Mouse (Mus musculus) heart, embryonic 12.5 days (tissue): ENCODE measurements around the gene Chst5. TPM values are rescaled to one million over a fixed set of nuclear protein-coding genes. Genes with fewer than 3 reads are reported as not detected.
A peak's percentile ranks its signal among the peaks of the same experiment; 100 is the strongest.
"Not testable (repeated sequence)": the region's sequence is repeated elsewhere in the genome, so short reads cannot be mapped to it uniquely, and the experiment has no call there.

ENCODE experiments used
- ATAC-seq: fragments of 200-750 bp; cut with Nextera tagmentation; 2 replicates; pipeline ENCODE4 v1.8.0; 2017; ENCODE audit warnings: moderate TSS enrichment, moderate library complexity; ENCODE audit not compliant: insufficient number of reproducible peaks, low FRiP score
- H3K27ac ChIP-seq: fragments of 300-500 bp; sonication (generic); 2 replicates; pipeline ENCODE4 v1.5.1; 2016; ENCODE audit warnings: mild to moderate bottlenecking, moderate library complexity; ENCODE audit not compliant: poor library complexity, severe bottlenecking
- H3K27me3 ChIP-seq: fragments of 300-500 bp; sonication (generic); replicated peaks from 2 replicates; pipeline ENCODE4 v1.6.1; 2016; ENCODE audit warnings: mild to moderate bottlenecking, moderate library complexity
- H3K36me3 ChIP-seq: fragments of 300-500 bp; sonication (generic); 2 replicates; pipeline ENCODE4 v1.6.1; 2016; ENCODE audit warnings: mild to moderate bottlenecking, moderate library complexity
- H3K4me1 ChIP-seq: fragments of 300-500 bp; sonication (generic); replicated peaks from 2 replicates; pipeline ENCODE4 v1.6.1; 2016; ENCODE audit warnings: mild to moderate bottlenecking
- H3K4me2 ChIP-seq: fragments of 300-500 bp; sonication (generic); 2 replicates; pipeline ENCODE4 v1.6.1; 2016; ENCODE audit warnings: mild to moderate bottlenecking, moderate library complexity
- H3K4me3 ChIP-seq: fragments of 300-500 bp; sonication (generic); 2 replicates; pipeline ENCODE4 v1.5.1; 2016; ENCODE audit warnings: mild to moderate bottlenecking
- H3K9ac ChIP-seq: fragments of 300-500 bp; sonication (generic); 2 replicates; pipeline ENCODE4 v1.6.1; 2016; ENCODE audit warnings: mild to moderate bottlenecking, moderate library complexity
- H3K9me3 ChIP-seq: fragments of 300-500 bp; sonication (generic); replicated peaks from 2 replicates; pipeline ENCODE4 v1.6.1; 2016; ENCODE audit warnings: mild to moderate bottlenecking, moderate library complexity
- WGBS: fragments of 180-500 bp; shearing (Covaris S2); methylation state at CpG from one replicate; pipeline ENCODE4 v1.1.7; 2016; 5-methylcytosine and 5-hydroxymethylcytosine counted together
- polyA plus RNA-seq: library from polyadenylated mRNA; unstranded; fragments of >200 nt; fragmentation: Nextera tagmentation; extraction: Ambion mirVana; gene quantifications from 2 replicates; pipeline ENCODE4 v1.2.1, GENCODE M21; 2016

The Chst5 gene
- polyA plus RNA-seq, 1 experiment from 2014 or later = 0.45 TPM

- peak; percentile 98 for ATAC-seq
- H3K4me1 ChIP-seq = peaks cover 16% of the 10 kb centered on the region
- H3K9me3 ChIP-seq = no peaks in the 10 kb centered on the region
- H3K27ac ChIP-seq = peak within 1 kb of the TSS; percentile 83
- WGBS = under 1% methylated on average over 65 of the region's 65 CpGs
- no peaks in the 10 kb centered on the region for H3K27me3 ChIP-seq
- peak within 1 kb of the TSS; percentile 95 for H3K9ac ChIP-seq
- peaks cover 22% of the 10 kb centered on the region for H3K36me3 ChIP-seq
- peak within 1 kb of the TSS; percentile 87 for H3K4me2 ChIP-seq
- H3K4me3 ChIP-seq = peak within 1 kb of the TSS; percentile 93
Measured at GRCm38 (mm10) chr8:111940171-111941100, 30.2 kb upstream of the Chst5 start, which contains the start of gene Gabarapl2. Gabarapl2 (plus strand) TSS chr8:111940703.

- Histone ChIP-seq H3K4me3 (peak overlapping the region; percentile 93), H3K36me3 (peaks cover 16% of the 10 kb centered on the region), H3K27me3 (no peaks in the 10 kb centered on the region), H3K4me1 (peaks cover 16% of the 10 kb centered on the region), H3K9ac (peak overlapping the region; percentile 52), H3K4me2 (peak overlapping the region; percentile 87), H3K27ac (peak overlapping the region; percentile 83), H3K9me3 (no peaks in the 10 kb centered on the region)
- 6% methylated on average over 10 of the region's 10 CpGs for WGBS
- peak; percentile 89 for ATAC-seq
Measured at GRCm38 (mm10) chr8:111939516-111940142, 29.4 kb upstream of the Chst5 start.

- not testable (repeated sequence) for ATAC-seq, H3K36me3 ChIP-seq, H3K27me3 ChIP-seq, H3K9ac ChIP-seq, H3K4me2 ChIP-seq, H3K4me3 ChIP-seq, H3K27ac ChIP-seq, H3K9me3 ChIP-seq
- 77% methylated on average over 9 of the region's 9 CpGs for WGBS
- H3K4me1 ChIP-seq = peaks cover 16% of the 10 kb centered on the region
Measured at GRCm38 (mm10) chr8:111938076-111938985, 28.1 kb upstream of the Chst5 start.

GRCm38 (mm10) chr8:111937184-111937583 lies 26.9 kb upstream of the Chst5 start:
- Histone ChIP-seq H3K9me3 (no peaks in the 10 kb centered on the region), H3K27me3 (no peaks in the 10 kb centered on the region), H3K4me3 (no peak overlapping the region), H3K4me2 (no peak overlapping the region), H3K9ac (no peak overlapping the region), H3K36me3 (no peaks in the 10 kb centered on the region), H3K27ac (no peak overlapping the region), H3K4me1 (peaks cover 23% of the 10 kb centered on the region)
- WGBS = 70% methylated on average over 3 of the region's 3 CpGs
- ATAC-seq = no peak

- Histone ChIP-seq H3K36me3 (no peaks in the 10 kb centered on the region), H3K27ac (no peak overlapping the region), H3K27me3 (no peaks in the 10 kb centered on the region), H3K4me3 (no peak overlapping the region), H3K4me1 (peaks cover 8% of the 10 kb centered on the region; the same call in 1 of the 2 replicates), H3K4me2 (peak overlapping the region; percentile 93; the same call in 1 of the 2 replicates), H3K9me3 (no peaks in the 10 kb centered on the region), H3K9ac (no peak overlapping the region)
- 77% methylated on average over 2 of the region's 2 CpGs for WGBS
- no peak for ATAC-seq
Measured at GRCm38 (mm10) chr8:111934201-111934600, 24.0 kb upstream of the Chst5 start.

- Histone ChIP-seq H3K27ac (peak within 1 kb of the TSS; percentile 34), H3K27me3 (no peaks in the 10 kb centered on the region), H3K4me2 (peak within 1 kb of the TSS; percentile 93), H3K9me3 (no peaks in the 10 kb centered on the region), H3K9ac (peak within 1 kb of the TSS; percentile 78), H3K4me3 (peak within 1 kb of the TSS; percentile 75), H3K36me3 (no peaks in the 10 kb centered on the region), H3K4me1 (peaks cover 8% of the 10 kb centered on the region; the same call in 1 of the 2 replicates)
- WGBS = under 1% methylated on average over 53 of the region's 53 CpGs
- ATAC-seq = peak; percentile 98
Measured at GRCm38 (mm10) chr8:111933348-111934076, 23.3 kb upstream of the Chst5 start, which contains the start of gene Tmem231. Tmem231 (minus strand) TSS chr8:111933881.

- WGBS = 31% methylated on average over 19 of the region's 19 CpGs
- Histone ChIP-seq H3K4me3 (peak overlapping the region; percentile 75), H3K4me2 (peak overlapping the region; percentile 93), H3K9me3 (no peaks in the 10 kb centered on the region), H3K36me3 (no peaks in the 10 kb centered on the region), H3K4me1 (peaks cover 8% of the 10 kb centered on the region; the same call in 1 of the 2 replicates), H3K9ac (peak overlapping the region; percentile 78), H3K27me3 (no peaks in the 10 kb centered on the region), H3K27ac (no peak overlapping the region)
- ATAC-seq = no peak
Measured at GRCm38 (mm10) chr8:111932580-111933336, 22.5 kb upstream of the Chst5 start.

GRCm38 (mm10) chr8:111931721-111932120 lies 21.5 kb upstream of the Chst5 start:
- no peaks in the 10 kb centered on the region for H3K36me3 ChIP-seq
- peaks cover 8% of the 10 kb centered on the region; the same call in 1 of the 2 replicates for H3K4me1 ChIP-seq
- no peaks in the 10 kb centered on the region for H3K27me3 ChIP-seq
- H3K9me3 ChIP-seq = no peaks in the 10 kb centered on the region
- H3K9ac ChIP-seq = no peak overlapping the region
- H3K4me3 ChIP-seq = no peak overlapping the region
- no peak for ATAC-seq
- 83% methylated on average over 16 of the region's 16 CpGs for WGBS
- no peak overlapping the region for H3K4me2 ChIP-seq
- no peak overlapping the region for H3K27ac ChIP-seq

- H3K27ac ChIP-seq = 0 out of 2 replicates have a peak overlapping the region, but pooled peaks have one; percentile 21
- 38% methylated on average over 8 of the region's 8 CpGs for WGBS
- peaks cover 14% of the 10 kb centered on the region for H3K4me1 ChIP-seq
- no peak overlapping the region for H3K4me2 ChIP-seq
- no peak overlapping the region for H3K9ac ChIP-seq
- no peaks in the 10 kb centered on the region for H3K9me3 ChIP-seq
- ATAC-seq = peak; percentile 82
- H3K36me3 ChIP-seq = no peaks in the 10 kb centered on the region
- H3K4me3 ChIP-seq = no peak overlapping the region
- H3K27me3 ChIP-seq = no peaks in the 10 kb centered on the region
Measured at GRCm38 (mm10) chr8:111929648-111930344, 19.5 kb upstream of the Chst5 start.
